Mouse (Mus musculus): ENCODE measurements around the gene Tdrd9. TPM values are rescaled to one million over a fixed set of nuclear protein-coding genes. Genes with fewer than 3 reads are reported as not detected.

The Tdrd9 gene
- total RNA-seq, 2 experiments from 2014 or later, result 0.07 TPM; not detected in 1

- no peak for ATAC-seq (ENCODE audit: poor library complexity, severe bottlenecking)
These were observed 129.7 kb downstream of the Tdrd9 start for GRCm38 (mm10) chr12:112101045-112101444.

- no peak for ATAC-seq (ENCODE audit: poor library complexity, severe bottlenecking)
These were observed 131.8 kb downstream of the Tdrd9 start for GRCm38 (mm10) chr12:112103179-112103578.

DNA sequence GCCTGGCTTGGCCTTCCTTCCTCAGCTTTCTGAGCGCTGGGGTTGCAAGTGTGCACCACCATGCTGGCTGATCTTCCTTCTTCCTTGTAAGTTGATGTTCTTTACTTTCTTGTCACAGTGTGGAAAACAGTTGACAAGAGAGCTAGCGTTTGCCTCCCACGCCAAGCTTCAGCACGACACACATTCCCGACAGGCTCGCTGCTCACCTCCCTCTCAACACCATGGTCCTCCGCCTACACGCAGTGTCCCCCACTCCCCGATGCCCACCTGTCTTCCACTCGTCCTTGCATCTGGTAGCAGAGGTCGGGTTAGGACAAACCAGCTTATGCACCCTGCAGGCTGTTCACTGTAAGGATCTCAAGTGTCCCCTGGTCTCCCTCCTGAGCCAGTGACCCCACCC is 133.5 kb downstream of the Tdrd9 start:
- ATAC-seq (ENCODE audit: poor library complexity, severe bottlenecking), result no peak

- no peak for ATAC-seq (ENCODE audit: poor library complexity, severe bottlenecking)
These were observed 135.2 kb downstream of the Tdrd9 start, which contains the start of gene Aspg for GRCm38 (mm10) chr12:112106541-112106971. TSS of gene Aspg (plus strand) at chr12:112106679.

DNA sequence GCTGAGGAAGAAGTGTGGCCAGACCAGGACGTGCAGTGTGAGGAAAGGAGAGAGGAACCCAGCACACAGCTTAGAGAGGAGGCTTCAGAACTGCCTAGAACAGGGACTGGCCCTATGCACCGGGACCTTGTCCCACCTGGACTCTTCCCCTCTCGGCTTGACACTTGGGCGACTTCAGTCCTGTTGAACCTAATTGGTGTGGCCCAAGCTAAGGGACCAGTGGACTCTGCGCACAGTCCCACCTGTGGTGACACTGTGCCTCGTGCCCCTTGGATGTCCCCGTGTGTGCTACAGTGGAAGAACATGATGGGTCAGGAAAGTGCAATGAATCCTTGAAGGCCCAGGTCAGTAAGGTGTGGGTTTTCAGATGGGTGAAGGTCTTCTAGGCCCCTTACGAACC is 136.3 kb downstream of the Tdrd9 start:
- no peak for ATAC-seq (ENCODE audit: poor library complexity, severe bottlenecking)

DNA sequence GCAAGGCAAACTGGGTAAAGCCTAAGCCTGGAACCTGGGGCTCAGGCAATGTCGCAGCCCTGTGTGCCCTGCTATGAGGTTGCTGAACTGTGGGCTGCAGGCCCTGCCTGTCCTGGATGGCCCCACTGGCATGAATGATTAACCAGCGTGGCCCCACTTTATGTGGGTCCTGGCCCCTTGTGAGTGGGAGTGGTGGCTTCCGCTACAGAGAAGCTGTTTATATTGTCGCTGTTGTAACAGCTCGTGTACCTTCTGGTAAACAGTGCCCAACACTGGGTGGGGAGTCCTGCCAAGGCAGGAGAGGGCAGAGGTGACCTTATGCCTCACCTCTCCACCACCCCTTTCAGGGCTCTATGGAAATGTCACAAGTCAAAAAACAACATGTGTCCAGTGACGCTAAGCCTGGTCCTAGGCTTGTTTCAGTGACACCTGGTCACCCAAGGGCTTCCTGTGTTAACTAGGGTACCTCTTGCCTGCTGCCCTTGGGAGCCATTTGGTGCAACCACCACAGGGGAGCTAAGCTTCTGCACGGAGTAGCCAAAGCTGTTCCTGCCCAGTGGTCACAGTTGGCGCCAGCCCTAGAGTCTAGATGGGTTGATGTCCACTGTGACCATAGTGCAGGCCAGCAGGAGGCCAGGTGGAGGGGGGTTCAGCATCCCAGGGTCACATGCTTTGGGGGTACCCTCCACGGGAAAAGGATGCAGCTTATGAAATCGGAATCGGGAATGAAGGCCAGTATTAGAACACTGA is 137.5 kb downstream of the Tdrd9 start:
- no peak for ATAC-seq (ENCODE audit: poor library complexity, severe bottlenecking)

DNA sequence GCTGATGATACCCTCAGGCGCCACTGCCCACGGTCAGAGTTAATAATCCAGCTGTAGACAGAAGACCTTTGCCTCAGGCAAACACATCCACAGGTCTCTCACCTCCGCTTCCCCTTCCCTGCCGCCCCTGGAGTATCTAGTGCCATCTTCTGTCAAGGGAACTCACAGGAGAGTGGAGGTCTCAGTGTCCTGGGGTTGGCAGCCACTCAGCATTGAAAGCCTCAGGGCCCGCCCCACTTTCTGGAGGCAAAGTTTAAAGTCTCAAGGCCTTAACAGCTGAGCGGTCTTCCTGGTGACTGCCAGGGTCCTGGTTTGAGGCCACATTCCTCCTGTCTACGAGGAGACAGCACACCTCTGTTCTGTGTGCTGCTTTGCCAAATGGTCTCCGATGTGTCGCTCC is 138.3 kb downstream of the Tdrd9 start:
- no peak for ATAC-seq (ENCODE audit: poor library complexity, severe bottlenecking)

- no peak for ATAC-seq (ENCODE audit: poor library complexity, severe bottlenecking)
These were observed 140.0 kb downstream of the Tdrd9 start for GRCm38 (mm10) chr12:112111323-112111722.

GRCm38 (mm10) chr12:112112235-112112634 is 140.9 kb downstream of the Tdrd9 start:
- ATAC-seq (ENCODE audit: poor library complexity, severe bottlenecking), result no peak

DNA sequence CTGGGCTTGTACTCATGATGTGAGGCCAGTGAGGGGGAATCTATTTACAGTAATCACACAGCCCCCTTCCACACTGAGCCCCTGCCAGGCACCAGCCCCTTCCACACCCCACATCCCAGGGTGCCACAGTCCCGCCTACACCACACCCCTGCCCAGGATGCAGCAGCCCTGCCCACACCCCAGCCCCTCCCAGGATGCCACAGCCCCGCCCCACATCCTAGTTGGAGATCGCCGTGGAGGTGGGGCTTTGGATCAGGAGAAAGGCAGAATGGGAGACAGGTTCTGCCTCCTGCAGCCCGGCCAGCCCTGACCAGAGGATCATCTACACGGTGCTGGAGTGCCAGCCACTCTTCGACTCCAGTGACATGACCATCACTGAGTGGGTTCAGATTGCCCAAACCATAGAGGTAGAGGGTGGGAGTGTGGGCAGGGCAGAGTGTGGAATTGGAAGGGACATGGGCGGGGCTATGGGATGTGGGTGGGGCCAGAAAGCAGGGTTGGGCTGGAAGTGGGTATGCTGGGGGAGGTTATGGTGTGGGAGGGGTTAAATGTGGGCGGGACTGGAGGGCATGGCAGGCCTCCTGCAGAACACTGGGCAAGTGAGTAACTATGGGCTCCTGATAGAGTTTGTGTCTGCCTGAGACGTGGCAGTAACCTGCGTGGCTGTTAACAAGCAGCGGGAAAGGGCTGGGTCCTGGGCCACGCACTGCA is 141.5 kb downstream of the Tdrd9 start:
- no peak for ATAC-seq (ENCODE audit: poor library complexity, severe bottlenecking)

- ATAC-seq (ENCODE audit: poor library complexity, severe bottlenecking), result peak; percentile 83
These were observed 142.4 kb downstream of the Tdrd9 start for GRCm38 (mm10) chr12:112113710-112114109.

- ATAC-seq (ENCODE audit: poor library complexity, severe bottlenecking), result no peak
These were observed 145.6 kb downstream of the Tdrd9 start for GRCm38 (mm10) chr12:112117006-112117405.

DNA sequence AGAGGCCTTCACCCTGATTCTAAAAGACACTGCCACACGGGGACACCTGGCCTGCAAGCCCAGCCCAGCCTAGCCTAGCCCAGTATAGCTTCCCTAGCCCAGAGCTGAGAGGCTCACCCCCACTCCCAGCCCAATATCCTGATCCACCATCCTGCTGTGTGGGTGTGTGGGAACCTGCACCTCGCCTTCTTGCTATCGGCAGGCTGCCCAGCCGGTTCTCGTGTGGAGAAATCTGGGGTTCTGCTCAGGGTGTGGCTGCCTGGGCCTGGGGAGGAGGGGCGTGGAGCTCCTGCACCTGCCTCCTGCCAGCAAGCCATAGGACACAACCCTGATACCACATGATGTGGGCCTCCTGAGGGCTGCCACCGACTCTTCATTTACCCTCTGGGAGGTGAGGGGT is 146.3 kb downstream of the Tdrd9 start:
- no peak for ATAC-seq (ENCODE audit: poor library complexity, severe bottlenecking)

Other genes with a start within 250 kb of the Tdrd9 start
- gene Klc1, start 212.7 kb upstream of the Tdrd9 start, total RNA-seq (2015), result 36.3 and 36.7 TPM in 2 replicates
- gene Klc1, start 212.7 kb upstream of the Tdrd9 start, total RNA-seq (2017), result 72.7 and 83.1 TPM in 2 replicates
- 3.7 and 4.6 TPM in 2 replicates for gene Xrcc3, start 157.7 kb upstream of the Tdrd9 start, total RNA-seq (2015)
- gene Xrcc3, start 157.7 kb upstream of the Tdrd9 start, total RNA-seq (2017), result 3.2 and 3.3 TPM in 2 replicates
- 10.5 and 14.8 TPM in 2 replicates for gene Zfyve21, start 157.4 kb upstream of the Tdrd9 start, total RNA-seq (2015)
- 7.4 and 11.0 TPM in 2 replicates for gene Zfyve21, start 157.4 kb upstream of the Tdrd9 start, total RNA-seq (2017)
- 3.8 and 6.9 TPM in 2 replicates for gene Ppp1r13b, start 63.4 kb upstream of the Tdrd9 start, total RNA-seq (2015)
- 2.8 and 3.3 TPM in 2 replicates for gene Ppp1r13b, start 63.4 kb upstream of the Tdrd9 start, total RNA-seq (2017)
- 371 and 395 TPM in 2 replicates for gene Atp5mpl, start 4.6 kb upstream of the Tdrd9 start, total RNA-seq (2015)
- gene Atp5mpl, start 4.6 kb upstream of the Tdrd9 start, total RNA-seq (2017), result 580 and 630 TPM in 2 replicates
- gene Rd3l, start 9.8 kb downstream of the Tdrd9 start, total RNA-seq (2015), result not detected in 2 replicates
- not detected in 2 replicates for gene Rd3l, start 9.8 kb downstream of the Tdrd9 start, total RNA-seq (2017)
- gene Aspg, start 135.1 kb downstream of the Tdrd9 start, total RNA-seq (2015), result not detected in 2 replicates
- not detected in 2 replicates for gene Aspg, start 135.1 kb downstream of the Tdrd9 start, total RNA-seq (2017)
- not detected in 2 replicates for gene Kif26a, start 174.6 kb downstream of the Tdrd9 start, total RNA-seq (2015)
- not detected in 2 replicates for gene Kif26a, start 174.6 kb downstream of the Tdrd9 start, total RNA-seq (2017)

Measured in megakaryocyte, adult 5-6 weeks (primary cell).